Mouse (Mus musculus): Measurements from ENCODE around the gene Abca12. TPM values are rescaled to one million over a fixed set of nuclear protein-coding genes. Genes with fewer than 3 reads are reported as not detected.

Gene Abca12
- total RNA-seq (2021): under 1 TPM; 0.11 to 0.32 TPM
- long read RNA-seq, partial matches to known transcripts: 0 of 1 reads
- long read RNA-seq, other reads (novel, unspliced or antisense): 1 of 1 reads

DNA sequence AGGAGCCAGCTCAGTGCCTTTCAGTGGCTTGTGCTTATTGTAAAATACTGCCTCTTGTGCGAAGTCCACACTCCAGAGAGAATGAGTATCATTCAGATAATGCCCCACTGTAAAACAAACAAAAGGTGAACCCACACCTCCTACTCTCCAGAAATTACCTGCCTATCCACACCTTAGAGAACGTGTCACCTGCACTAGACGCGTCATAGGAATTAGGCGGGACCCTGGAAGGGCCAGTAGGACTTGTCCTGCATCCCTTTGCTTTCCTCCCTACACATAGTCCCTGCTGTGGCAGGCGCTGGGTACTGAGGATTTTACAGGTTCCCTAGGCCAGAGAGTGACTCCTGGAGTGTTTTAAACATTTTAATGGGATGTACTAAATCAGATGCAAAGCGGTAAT is at the start of gene Abca12:
TSS of gene Abca12 (minus strand) at position 101 of the 400 bp plus-strand sequence.
- no peak for DNase-seq (ENCODE audit: low spot score in 2 of 2)

DNA sequence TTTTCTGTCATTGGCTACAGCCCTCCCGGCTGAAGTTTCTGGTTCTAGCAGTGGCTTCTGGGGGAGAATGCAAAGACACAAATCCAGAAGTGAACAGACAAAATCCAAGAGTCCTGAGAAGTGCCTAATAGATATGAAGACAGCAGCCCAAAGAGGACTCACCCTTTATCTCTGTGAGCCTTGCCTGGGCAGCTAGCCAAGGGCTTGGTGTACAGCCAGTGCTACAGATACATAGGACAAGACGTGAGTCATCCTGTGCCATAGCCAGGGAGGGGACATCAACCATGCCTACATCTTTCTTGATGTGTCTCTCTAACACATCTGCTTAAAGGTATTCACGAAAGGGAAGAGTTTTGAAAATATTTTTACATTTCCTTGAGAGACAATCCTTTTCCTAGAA is 43.3 kb upstream of the Abca12 start:
- no peak for DNase-seq (ENCODE audit: low spot score in 2 of 2)

DNA sequence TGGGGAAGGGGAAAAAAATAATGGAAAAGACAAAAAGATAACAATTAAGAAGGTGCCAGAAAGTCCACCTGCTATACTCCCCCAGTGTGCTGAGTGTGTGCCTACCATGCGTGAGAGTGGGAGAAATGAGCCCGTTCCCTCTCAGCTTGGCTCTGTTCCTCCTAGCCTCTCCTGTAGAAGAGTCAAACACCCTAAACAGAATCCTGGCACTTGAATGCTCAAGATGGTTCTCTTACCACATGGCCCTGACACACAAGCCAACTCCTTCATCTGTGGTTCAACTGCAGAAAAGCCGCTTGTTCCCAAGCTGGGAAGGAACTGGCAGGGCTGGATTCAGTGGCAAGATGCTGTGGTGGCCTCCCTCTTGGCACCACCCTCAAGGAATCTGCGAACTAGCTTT is 32.7 kb upstream of the Abca12 start:
- no peak for DNase-seq (ENCODE audit: low spot score in 2 of 2)

DNA sequence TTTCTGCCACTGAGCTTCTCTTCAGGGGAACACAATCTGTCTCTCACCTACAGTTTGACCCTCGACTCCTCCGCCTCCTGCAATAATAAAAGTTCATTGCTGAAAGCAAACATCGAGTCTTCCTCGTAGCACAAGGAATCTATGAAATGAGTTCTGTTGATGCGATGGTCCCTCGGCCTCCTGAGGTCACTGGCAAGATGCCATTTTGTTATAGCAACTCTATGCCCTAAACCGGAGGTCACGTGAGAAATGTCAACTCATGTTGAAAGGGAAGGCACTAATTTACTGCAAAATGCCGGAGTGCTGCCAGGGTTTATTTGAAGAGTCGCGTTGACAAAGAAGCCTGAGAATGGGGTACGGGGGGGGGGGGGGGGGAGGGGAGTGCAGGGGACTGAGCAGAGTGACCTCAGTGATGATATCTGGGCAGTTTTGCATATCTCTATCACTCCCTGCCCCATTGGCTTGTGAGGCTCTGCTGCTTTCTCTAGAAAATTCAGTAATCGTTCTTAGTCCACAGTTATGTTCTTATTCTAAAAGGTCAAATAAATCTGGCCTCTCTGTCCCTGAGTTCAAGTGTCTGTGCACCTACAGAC is 7.1 kb upstream of the Abca12 start:
- DNase-seq (ENCODE audit: low spot score in 2 of 2): no peak

GRCm38 (mm10) chr1:71418467-71418866 is 3.8 kb upstream of the Abca12 start:
- DNase-seq (ENCODE audit: low spot score in 2 of 2): peak; percentile 15 to 37

- no peak for DNase-seq (ENCODE audit: low spot score in 2 of 2)
Measured at GRCm38 (mm10) chr1:71417951-71418350, 3.2 kb upstream of the Abca12 start.

- DNase-seq (ENCODE audit: low spot score in 2 of 2): no peak
Measured at GRCm38 (mm10) chr1:71414084-71414483, 626 bp downstream of the Abca12 start.

DNA sequence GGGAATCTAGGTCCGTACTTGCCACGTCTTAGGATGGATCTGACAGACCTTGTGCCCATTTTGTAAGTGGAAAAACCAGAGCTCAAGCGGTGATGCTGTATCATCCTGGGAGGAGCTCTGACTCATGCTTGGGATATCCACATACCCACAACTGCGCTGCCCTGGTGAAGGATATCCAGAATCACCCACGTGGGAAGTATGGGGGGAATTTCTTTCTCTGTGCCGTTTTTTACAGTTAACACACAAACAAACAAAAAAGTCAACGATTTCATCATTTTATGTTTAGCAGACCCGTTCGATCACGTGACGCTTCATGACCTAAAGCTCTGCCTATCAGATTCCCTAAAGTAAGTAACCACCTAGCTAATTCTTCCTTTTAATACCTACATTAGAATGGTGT is 1.6 kb downstream of the Abca12 start:
- DNase-seq (ENCODE audit: low spot score in 2 of 2): no peak

DNA sequence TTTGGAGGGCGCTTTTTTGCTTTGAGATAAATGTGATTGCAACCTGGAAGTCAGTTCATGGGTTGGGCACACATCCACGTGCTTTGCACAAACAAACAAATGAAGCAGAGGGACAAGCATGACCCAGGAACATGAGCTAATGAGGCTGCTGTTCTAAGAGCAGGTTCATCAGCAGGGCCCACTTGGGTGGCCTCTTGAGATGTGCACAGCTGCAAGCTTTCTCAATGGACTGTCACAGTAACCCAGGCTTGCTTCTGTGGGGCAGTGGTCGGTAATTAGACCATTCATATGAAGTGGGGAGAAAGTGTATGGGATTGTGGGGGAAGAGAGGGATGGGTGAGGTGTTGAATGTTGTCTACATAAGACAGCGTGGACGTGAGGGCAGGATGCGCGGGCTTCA is 7.0 kb downstream of the Abca12 start:
- DNase-seq (ENCODE audit: low spot score in 2 of 2): no peak

GRCm38 (mm10) chr1:71397635-71398034 is 17.1 kb downstream of the Abca12 start:
- no peak for DNase-seq (ENCODE audit: low spot score in 2 of 2)

DNA sequence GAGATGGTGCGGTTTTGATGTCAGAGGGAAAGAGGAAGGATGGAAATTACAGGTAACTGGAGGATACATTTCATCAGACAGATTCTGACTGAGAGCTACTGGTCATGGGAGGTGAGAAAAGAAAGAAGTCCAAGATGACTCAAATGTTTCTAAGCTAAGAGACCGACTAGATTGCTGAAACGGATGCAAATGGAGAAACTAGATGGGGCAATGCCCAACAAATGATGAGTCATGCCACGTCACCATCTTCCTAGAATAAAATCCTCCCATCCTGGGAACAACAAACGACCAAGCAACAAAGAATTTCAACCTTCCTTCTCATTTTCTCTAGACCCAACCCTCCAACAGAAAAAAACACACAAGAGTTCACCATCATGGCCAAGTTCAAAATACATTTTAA is 18.6 kb downstream of the Abca12 start:
- DNase-seq (ENCODE audit: low spot score in 2 of 2): no peak

DNA sequence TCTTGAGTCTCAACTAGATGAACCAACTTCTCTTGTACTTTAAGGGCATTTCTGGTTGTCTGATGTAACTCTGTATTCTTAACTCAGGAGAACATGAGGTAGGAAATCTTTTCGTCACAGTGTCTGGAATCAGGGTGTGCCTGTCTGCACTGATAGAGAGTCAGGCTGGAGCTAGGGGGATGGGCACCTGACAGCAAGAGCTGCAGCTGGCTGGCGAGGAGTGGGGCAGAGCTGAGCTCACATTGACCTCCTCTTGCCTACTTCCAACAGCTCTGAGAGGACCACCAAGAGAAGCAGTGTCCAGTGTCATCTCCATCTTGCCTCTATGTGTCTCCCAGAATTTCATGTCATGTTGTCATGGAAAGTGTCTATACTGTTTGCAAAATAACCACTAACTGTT is 20.5 kb downstream of the Abca12 start:
- no peak for DNase-seq (ENCODE audit: low spot score in 2 of 2)

DNA sequence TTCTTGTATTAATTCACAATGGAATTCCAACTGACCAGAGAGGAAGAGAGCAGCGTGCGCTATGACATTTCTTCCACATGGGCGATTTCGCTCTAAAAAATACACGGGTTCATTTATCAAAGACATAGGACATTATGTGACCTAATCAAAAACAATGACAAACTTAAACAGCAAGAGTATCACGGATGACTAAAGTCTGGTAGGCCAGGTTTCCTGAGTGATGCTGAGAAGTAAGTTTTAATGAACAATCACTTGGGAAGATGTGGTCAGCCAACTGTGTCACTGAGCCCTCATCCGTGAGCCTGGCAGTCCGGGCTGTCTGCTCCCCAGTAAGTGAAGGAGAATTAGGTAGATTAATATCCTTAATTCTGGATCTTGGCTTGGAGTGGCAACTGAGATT is 21.2 kb downstream of the Abca12 start:
- no peak for DNase-seq (ENCODE audit: low spot score in 2 of 2)

DNA sequence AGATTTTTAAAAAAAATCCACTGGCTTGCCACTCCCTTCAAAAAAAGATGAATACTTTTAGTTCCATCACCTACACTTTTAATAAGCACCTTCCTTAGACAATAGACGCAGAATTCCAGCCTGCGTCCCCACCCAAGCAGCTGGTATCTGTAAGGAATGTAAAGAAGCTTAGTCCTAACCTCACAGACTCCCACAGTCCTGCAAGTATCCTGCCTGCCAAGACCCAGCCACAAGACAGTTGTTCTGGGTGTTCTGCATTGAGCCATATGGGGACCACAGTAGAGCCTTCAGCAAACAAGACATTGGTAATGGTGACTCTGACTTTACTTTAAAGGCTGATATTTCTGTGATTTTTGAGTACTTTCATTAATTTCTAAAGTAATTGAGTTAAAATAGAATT is 22.2 kb downstream of the Abca12 start:
- no peak for DNase-seq (ENCODE audit: low spot score in 2 of 2)

GRCm38 (mm10) chr1:71386593-71386992 is 28.1 kb downstream of the Abca12 start:
- DNase-seq (ENCODE audit: low spot score in 2 of 2): no peak

DNA sequence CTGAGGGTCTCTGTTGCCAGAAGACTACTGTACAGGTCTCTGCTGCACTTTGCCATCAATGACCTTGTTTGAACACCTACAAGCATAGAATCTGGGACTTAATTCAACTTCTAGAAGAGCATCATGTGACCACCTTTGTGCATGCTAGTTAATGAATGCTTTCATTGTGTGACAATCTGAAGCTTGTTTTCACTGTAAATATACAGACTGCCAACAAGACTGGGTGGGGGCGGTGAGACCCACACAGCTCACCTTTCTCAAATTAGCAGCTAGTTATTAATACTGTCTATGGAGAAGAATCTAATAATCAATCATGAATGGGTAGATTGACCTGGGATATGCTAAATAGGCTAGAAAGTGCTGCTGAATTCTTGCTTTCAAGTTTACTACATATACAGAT is 30.6 kb downstream of the Abca12 start:
- DNase-seq (ENCODE audit: low spot score in 2 of 2): no peak

GRCm38 (mm10) chr1:71373090-71373489 is 41.6 kb downstream of the Abca12 start:
- no peak for DNase-seq (ENCODE audit: low spot score in 2 of 2)

DNA sequence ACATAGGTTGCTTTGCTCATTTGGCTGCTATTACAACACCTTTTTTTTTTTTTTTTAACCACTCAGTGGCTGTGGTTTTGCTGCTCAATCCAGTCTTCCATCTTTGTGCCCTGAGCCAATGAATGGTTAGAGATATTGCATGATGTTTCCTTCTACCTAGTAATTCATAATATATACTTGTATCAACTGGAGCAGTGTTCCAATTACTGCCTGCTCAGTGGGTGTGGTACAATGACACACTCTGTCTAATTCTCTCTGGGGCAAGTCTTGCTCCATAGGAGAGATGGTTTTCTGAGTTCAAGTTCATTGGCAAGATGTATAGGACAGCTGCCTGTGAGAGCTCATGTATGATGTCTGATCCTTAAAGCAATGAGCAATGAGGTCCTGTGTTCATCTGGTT is 44.4 kb downstream of the Abca12 start:
- DNase-seq (ENCODE audit: low spot score in 2 of 2): no peak

GRCm38 (mm10) chr1:71367770-71368169 is 46.9 kb downstream of the Abca12 start:
- no peak for DNase-seq (ENCODE audit: low spot score in 2 of 2)

GRCm38 (mm10) chr1:71342861-71343554 is 71.7 kb downstream of the Abca12 start:
- no peak for DNase-seq (ENCODE audit: low spot score in 2 of 2)

DNA sequence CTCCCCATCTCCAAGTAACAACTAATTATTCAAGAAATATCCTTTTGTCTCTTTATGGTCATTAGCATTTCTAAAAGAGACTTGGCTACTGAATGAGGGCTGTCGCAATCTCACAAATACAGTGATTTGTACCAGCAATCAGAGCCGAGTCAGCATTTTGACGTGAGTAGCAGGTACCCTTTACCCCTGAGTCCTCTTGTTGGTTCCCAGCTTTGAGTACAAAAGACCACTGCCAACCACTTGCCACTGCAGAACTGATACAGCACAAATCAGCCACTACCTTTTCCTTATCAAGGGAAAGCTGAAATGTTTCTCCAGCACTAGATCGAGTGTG is 72.5 kb downstream of the Abca12 start:
- no peak for DNase-seq (ENCODE audit: low spot score in 2 of 2)

DNA sequence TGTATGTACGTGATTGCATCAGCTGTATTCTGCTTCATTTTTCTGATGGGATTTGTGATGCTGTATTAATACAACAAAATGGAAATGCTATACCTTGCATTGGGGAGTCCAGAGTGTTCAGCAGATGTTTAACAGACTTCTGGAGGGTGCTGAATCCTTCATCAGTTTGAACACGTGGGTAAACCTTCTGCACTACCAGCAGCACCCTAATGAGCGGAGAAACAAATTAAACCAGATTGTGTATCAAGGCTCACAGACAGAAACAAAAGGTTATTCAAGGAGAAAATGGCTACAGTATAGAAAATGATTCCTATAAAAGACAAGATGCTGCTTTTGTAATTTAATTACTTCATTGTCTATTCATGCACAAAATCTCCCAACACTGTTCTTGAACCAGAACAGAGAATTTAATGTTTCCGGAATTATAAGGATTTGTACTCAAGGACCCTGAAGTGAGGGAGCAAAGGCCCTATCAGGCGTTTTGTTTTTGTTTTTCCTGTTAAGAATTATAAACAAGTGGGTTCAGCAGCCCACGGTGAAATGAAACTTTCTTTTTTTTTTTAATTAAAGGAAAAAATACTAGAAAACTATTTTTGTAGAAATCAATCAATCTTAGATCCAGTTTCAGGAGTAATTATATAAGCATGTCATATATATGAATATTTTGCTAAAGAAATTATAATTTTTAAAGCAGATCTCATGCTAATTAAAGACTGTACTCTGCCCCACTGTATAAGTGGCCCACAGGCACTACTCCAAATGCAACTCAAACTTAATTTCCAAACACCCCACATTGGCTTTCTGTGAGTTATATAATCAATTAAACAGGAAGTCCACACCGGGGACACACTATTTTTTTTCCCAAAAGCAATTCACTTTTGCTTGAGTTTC is 73.1 kb downstream of the Abca12 start:
- no peak for DNase-seq (ENCODE audit: low spot score in 2 of 2)
